Mouse (Mus musculus) forebrain, embryonic 12.5 days (tissue): ENCODE measurements around the gene Adarb1. TPM values are rescaled to one million over a fixed set of nuclear protein-coding genes. Genes with fewer than 3 reads are reported as not detected.

Experiments used
- ATAC-seq: fragments of 200-750 bp; cut with Nextera tagmentation; 2 replicates; pipeline ENCODE4 v1.8.0; 2017; ENCODE audit warnings: moderate TSS enrichment; ENCODE audit not compliant: low FRiP score
- H3K27ac ChIP-seq: fragments of 300-500 bp; sonication (generic); 2 replicates; pipeline ENCODE4 v1.5.1; 2016; ENCODE audit warnings: mild to moderate bottlenecking
- H3K27me3 ChIP-seq: fragments of 300-500 bp; sonication (generic); 2 replicates; pipeline ENCODE4 v1.6.1; 2016; ENCODE audit warnings: mild to moderate bottlenecking
- H3K36me3 ChIP-seq: fragments of 300-500 bp; sonication (generic); replicated peaks from 2 replicates; pipeline ENCODE4 v1.6.1; 2016; ENCODE audit warnings: mild to moderate bottlenecking
- H3K4me1 ChIP-seq: fragments of 300-500 bp; sonication (generic); 2 replicates; pipeline ENCODE4 v1.6.1; 2016
- H3K4me2 ChIP-seq: fragments of 300-500 bp; sonication (generic); 2 replicates; pipeline ENCODE4 v1.6.1; 2016; ENCODE audit warnings: mild to moderate bottlenecking, moderate library complexity
- H3K4me3 ChIP-seq: fragments of 300-500 bp; sonication (generic); replicated peaks from 2 replicates; pipeline ENCODE4 v1.5.1; 2016; ENCODE audit warnings: mild to moderate bottlenecking
- H3K9ac ChIP-seq: fragments of 300-500 bp; sonication (generic); 2 replicates; pipeline ENCODE4 v1.6.1; 2016; ENCODE audit warnings: mild to moderate bottlenecking
- H3K9me3 ChIP-seq: fragments of 300-500 bp; sonication (generic); 2 replicates; pipeline ENCODE4 v1.6.1; 2016
- WGBS: fragments of 180-500 bp; shearing (Covaris S2); methylation state at CpG from one replicate; pipeline ENCODE4 v1.1.7; 2016; 5-methylcytosine and 5-hydroxymethylcytosine counted together
- polyA plus RNA-seq: library from polyadenylated mRNA; unstranded; fragments of >200 nt; fragmentation: Nextera tagmentation; extraction: Ambion mirVana; gene quantifications from 2 replicates; pipeline ENCODE4 v1.2.1, GENCODE M21; 2016

Gene Adarb1
- polyA plus RNA-seq, 1 experiment from 2014 or later = 8.3 TPM

DNA sequence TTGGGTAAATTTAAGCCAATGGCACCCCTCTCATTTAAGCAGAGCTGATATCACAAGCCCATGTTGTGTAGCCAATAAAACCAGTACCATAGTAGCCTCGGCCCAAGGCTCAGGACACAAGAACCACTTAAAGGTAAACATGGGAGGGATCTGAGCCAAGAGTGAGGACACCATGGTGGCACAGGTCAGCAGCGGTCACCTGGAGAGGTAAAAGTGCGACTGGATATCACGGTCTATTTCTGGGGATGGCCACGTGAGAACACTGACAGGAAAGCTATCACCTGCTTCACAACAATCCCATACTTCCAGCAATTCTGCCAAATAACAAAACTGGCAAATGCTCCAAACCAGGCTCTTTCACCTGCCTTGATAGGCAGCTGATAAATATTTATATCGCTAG is 17.0 kb downstream of the Adarb1 start:
- ATAC-seq = no peak
- Histone ChIP-seq H3K4me2 (no peak overlapping the region), H3K9me3 (no peaks in the 10 kb centered on the region), H3K36me3 (no peaks in the 10 kb centered on the region), H3K4me3 (no peak overlapping the region), H3K9ac (no peak overlapping the region), H3K4me1 (no peaks in the 10 kb centered on the region), H3K27me3 (no peaks in the 10 kb centered on the region), H3K27ac (no peak overlapping the region)
- 95% methylated on average over 6 of the region's 6 CpGs for WGBS

GRCm38 (mm10) chr10:77399938-77400337 is 18.1 kb downstream of the Adarb1 start:
- Histone ChIP-seq H3K27ac (no peak overlapping the region), H3K27me3 (no peaks in the 10 kb centered on the region), H3K4me2 (no peak overlapping the region), H3K9me3 (no peaks in the 10 kb centered on the region), H3K4me3 (no peak overlapping the region), H3K9ac (no peak overlapping the region), H3K4me1 (no peaks in the 10 kb centered on the region), H3K36me3 (no peaks in the 10 kb centered on the region)
- 93% methylated on average over 5 of the region's 5 CpGs for WGBS
- no peak for ATAC-seq

GRCm38 (mm10) chr10:77398082-77398481 is 20.0 kb downstream of the Adarb1 start:
- WGBS = 56% methylated on average over 3 of the region's 3 CpGs
- Histone ChIP-seq H3K27me3 (no peaks in the 10 kb centered on the region), H3K4me2 (no peak overlapping the region), H3K4me1 (no peaks in the 10 kb centered on the region), H3K4me3 (no peak overlapping the region), H3K9ac (no peak overlapping the region), H3K9me3 (no peaks in the 10 kb centered on the region), H3K27ac (no peak overlapping the region), H3K36me3 (no peaks in the 10 kb centered on the region)
- no peak for ATAC-seq

GRCm38 (mm10) chr10:77397056-77397642 is 20.9 kb downstream of the Adarb1 start:
- ATAC-seq = no peak
- no peaks in the 10 kb centered on the region for H3K4me1 ChIP-seq
- H3K4me2 ChIP-seq = no peak overlapping the region
- WGBS = 88% methylated on average over 6 of the region's 6 CpGs
- H3K4me3 ChIP-seq = no peak overlapping the region
- no peak overlapping the region for H3K27ac ChIP-seq
- H3K9ac ChIP-seq = no peak overlapping the region
- H3K36me3 ChIP-seq = no peaks in the 10 kb centered on the region
- no peaks in the 10 kb centered on the region for H3K27me3 ChIP-seq
- no peaks in the 10 kb centered on the region for H3K9me3 ChIP-seq

DNA sequence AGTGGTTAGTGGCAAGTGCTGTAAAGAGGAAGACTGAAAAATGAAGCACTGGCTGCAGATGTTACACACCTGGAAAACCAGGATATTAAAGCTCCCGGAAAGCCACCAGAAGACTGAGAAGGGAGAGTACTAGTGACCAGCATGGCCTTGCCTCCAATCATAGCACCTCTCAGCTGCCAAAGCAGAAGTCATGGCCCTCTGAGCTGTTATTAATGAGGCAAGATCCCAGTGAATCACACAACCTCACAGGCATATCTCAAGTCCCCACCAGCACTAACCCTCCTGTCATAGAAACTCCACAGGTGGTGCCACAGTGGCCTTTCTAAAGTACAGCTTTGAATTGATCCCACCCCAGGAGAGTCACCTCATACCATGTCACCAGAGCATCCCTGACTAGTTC is 22.1 kb downstream of the Adarb1 start:
- Histone ChIP-seq H3K4me1 (no peaks in the 10 kb centered on the region), H3K4me2 (no peak overlapping the region), H3K36me3 (no peaks in the 10 kb centered on the region), H3K4me3 (no peak overlapping the region), H3K9ac (no peak overlapping the region), H3K9me3 (no peaks in the 10 kb centered on the region), H3K27me3 (no peaks in the 10 kb centered on the region), H3K27ac (no peak overlapping the region)
- no peak for ATAC-seq
- WGBS = 100% methylated on average over 1 of the region's 1 CpGs

DNA sequence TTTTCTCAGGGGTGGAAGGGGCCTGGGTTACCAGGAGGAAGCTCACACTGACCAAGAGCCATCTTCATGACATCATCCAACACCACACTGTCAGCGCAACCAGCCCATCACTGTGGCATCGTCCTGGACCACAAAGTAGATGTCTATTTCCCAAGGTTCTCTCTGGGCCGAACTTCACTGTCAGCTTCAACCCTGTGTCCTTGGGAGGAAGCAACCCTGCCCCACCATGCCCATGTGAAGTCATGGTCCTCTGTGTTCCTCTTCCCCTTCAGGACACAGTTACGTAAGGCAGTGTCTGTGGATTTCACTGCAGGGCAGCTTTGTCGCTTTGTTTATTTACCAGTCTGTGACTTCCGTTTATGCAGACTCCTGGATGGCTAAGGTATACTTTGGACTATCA is 27.0 kb downstream of the Adarb1 start:
- no peak overlapping the region for H3K4me2 ChIP-seq
- WGBS = 90% methylated on average over 6 of the region's 6 CpGs
- no peaks in the 10 kb centered on the region for H3K36me3 ChIP-seq
- ATAC-seq = no peak
- H3K9ac ChIP-seq = no peak overlapping the region
- no peak overlapping the region for H3K27ac ChIP-seq
- peaks cover 5% of the 10 kb centered on the region; the same call in 1 of the 2 replicates for H3K4me1 ChIP-seq
- no peak overlapping the region for H3K4me3 ChIP-seq
- no peaks in the 10 kb centered on the region for H3K27me3 ChIP-seq
- H3K9me3 ChIP-seq = no peaks in the 10 kb centered on the region

DNA sequence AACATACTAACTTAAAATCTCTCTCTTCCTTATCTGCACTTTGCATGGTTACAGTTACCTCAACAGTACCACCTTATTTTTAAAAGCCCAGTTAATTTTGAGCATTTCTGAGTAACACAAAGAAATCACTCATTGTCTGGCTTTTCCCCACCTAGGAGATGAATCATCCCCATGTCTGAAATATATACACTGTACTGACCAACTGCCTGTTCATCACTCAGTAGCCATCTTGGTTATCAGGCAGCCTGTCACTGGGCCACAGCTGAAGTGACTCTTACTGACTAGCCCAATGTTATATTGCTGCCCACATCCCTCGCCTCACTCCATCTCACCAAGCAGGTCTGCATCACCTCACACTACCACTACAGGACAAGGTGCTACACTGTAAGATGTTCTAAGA is 30.5 kb downstream of the Adarb1 start:
- Histone ChIP-seq H3K4me1 (peaks cover 7% of the 10 kb centered on the region; the same call in 1 of the 2 replicates), H3K4me3 (no peak overlapping the region), H3K9me3 (no peaks in the 10 kb centered on the region), H3K27ac (no peak overlapping the region), H3K9ac (no peak overlapping the region), H3K36me3 (no peaks in the 10 kb centered on the region), H3K27me3 (no peaks in the 10 kb centered on the region), H3K4me2 (no peak overlapping the region)
- ATAC-seq = no peak
- WGBS = 87% methylated on average over 1 of the region's 1 CpGs

- no peaks in the 10 kb centered on the region for H3K27me3 ChIP-seq
- peaks cover 12% of the 10 kb centered on the region; the same call in 1 of the 2 replicates for H3K4me1 ChIP-seq
- H3K9ac ChIP-seq = no peak overlapping the region
- H3K4me3 ChIP-seq = no peak overlapping the region
- no peaks in the 10 kb centered on the region for H3K9me3 ChIP-seq
- H3K36me3 ChIP-seq = no peaks in the 10 kb centered on the region
- no peak overlapping the region for H3K4me2 ChIP-seq
- no peak overlapping the region for H3K27ac ChIP-seq
- WGBS = 77% methylated on average over 4 of the region's 4 CpGs
- ATAC-seq = no peak
Observed at GRCm38 (mm10) chr10:77385731-77386130, 32.3 kb downstream of the Adarb1 start.

GRCm38 (mm10) chr10:77383045-77383444 is 35.0 kb downstream of the Adarb1 start:
- no peak overlapping the region for H3K27ac ChIP-seq
- H3K4me3 ChIP-seq = no peak overlapping the region
- H3K4me2 ChIP-seq = no peak overlapping the region
- no peaks in the 10 kb centered on the region for H3K36me3 ChIP-seq
- H3K9ac ChIP-seq = no peak overlapping the region
- WGBS = 86% methylated on average over 8 of the region's 8 CpGs
- H3K4me1 ChIP-seq = peaks cover 12% of the 10 kb centered on the region; the same call in 1 of the 2 replicates
- H3K27me3 ChIP-seq = no peaks in the 10 kb centered on the region
- no peaks in the 10 kb centered on the region for H3K9me3 ChIP-seq
- ATAC-seq = no peak

DNA sequence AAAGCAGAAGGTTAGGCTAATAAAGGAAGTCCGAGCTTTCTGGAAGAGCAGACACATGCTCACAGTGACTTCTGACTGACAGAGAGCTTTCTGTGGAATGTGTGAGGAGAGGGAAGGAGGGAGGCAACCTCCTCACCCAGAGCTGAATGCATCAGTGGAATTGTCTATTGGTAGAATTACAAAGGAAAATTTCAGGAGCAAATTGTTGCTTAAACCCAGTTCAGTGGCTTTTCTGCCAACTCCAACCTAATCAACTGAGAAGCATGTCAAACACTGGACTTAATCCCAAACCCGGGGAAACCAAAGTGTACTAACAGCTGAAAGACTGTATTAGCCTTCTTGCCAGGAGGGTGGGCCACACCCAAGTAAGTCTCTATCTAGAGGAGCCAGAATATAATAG is 36.9 kb downstream of the Adarb1 start:
- Histone ChIP-seq H3K36me3 (no peaks in the 10 kb centered on the region), H3K4me1 (0 out of 2 replicates have a peak, but pooled peaks cover 7% of the 10 kb centered on the region), H3K4me2 (no peak overlapping the region), H3K9ac (no peak overlapping the region), H3K9me3 (no peaks in the 10 kb centered on the region), H3K27ac (no peak overlapping the region), H3K27me3 (no peaks in the 10 kb centered on the region), H3K4me3 (no peak overlapping the region)
- WGBS = 53% methylated on average over 2 of the region's 2 CpGs
- ATAC-seq = no peak

- WGBS = 79% methylated on average over 6 of the region's 6 CpGs
- Histone ChIP-seq H3K4me1 (0 out of 2 replicates have a peak, but pooled peaks cover 7% of the 10 kb centered on the region), H3K4me2 (no peak overlapping the region), H3K36me3 (no peaks in the 10 kb centered on the region), H3K9ac (no peak overlapping the region), H3K27ac (no peak overlapping the region), H3K27me3 (no peaks in the 10 kb centered on the region), H3K9me3 (no peaks in the 10 kb centered on the region), H3K4me3 (no peak overlapping the region)
- no peak for ATAC-seq
Observed at GRCm38 (mm10) chr10:77380716-77381115, 37.4 kb downstream of the Adarb1 start.

DNA sequence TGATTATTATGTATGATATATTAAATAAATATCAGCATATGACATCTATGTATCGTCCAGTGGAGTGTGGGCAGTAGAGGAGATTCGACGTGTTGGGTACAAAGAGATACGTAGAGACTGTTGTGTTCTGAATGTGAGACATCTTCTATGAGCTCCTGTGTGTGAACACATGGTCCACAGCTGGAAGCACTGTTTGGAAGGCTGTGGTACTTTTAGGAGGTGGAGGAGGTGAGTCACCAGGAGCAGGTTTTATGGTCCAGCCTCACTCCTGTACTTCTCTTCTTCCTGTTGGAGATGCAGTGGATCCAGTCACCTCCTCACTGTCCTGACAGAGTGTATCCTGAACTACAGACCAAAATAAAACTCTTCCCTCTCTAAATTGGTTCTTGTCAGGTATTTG is 38.9 kb downstream of the Adarb1 start:
- no peak for ATAC-seq
- WGBS = 90% methylated on average over 4 of the region's 4 CpGs

GRCm38 (mm10) chr10:77376056-77376455 is 42.0 kb downstream of the Adarb1 start:
- no peak overlapping the region for H3K27ac ChIP-seq
- no peak overlapping the region for H3K9ac ChIP-seq
- no peak overlapping the region for H3K4me3 ChIP-seq
- H3K4me1 ChIP-seq = 0 out of 2 replicates have a peak, but pooled peaks cover 1% of the 10 kb centered on the region
- no peaks in the 10 kb centered on the region for H3K27me3 ChIP-seq
- H3K36me3 ChIP-seq = no peaks in the 10 kb centered on the region
- H3K4me2 ChIP-seq = no peak overlapping the region
- 91% methylated on average over 1 of the region's 1 CpGs for WGBS
- no peaks in the 10 kb centered on the region for H3K9me3 ChIP-seq
- ATAC-seq = no peak

More for the DNA sequence above, 38.9 kb downstream of the Adarb1 start:
- Histone ChIP-seq H3K27ac (no peak overlapping the region), H3K27me3 (no peaks in the 10 kb centered on the region), H3K9me3 (no peaks in the 10 kb centered on the region), H3K4me2 (no peak overlapping the region), H3K4me1 (0 out of 2 replicates have a peak, but pooled peaks cover 7% of the 10 kb centered on the region), H3K4me3 (no peak overlapping the region), H3K36me3 (no peaks in the 10 kb centered on the region), H3K9ac (no peak overlapping the region)
